8 mouse cellular contexts compared by ENCODE assay signal in the genomic region with DNA sequence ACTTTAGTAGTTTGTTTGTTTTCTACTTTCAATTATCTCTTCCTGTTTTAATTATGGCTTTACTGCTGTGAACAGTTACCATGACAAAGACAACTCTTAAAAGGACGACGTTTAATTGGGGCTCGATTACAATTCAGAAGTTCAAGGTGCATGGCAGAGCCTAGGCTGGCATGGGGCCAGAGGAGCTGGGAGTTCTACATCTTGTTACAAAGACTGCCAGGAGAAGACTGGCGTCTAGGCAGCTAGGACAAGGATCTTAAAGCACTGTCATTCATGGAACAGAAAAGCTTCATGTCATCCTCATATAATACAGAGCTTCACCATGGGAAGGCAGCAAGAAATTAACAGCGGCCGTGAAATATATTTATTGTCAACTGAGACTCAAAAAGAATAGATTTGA.
DNase-seq lines count a peak whose midpoint lies in the region; ATAC-seq lines count a peak whose summit lies in the region.

No protein-coding gene starts in this region.

- no peaks in the 10 kb centered on the region for H3K4me1 ChIP-seq in forebrain, embryonic 14.5 days (ENCODE audit: control insufficient read depth, insufficient read depth, low read length)
- H3K4me1 ChIP-seq in hindbrain, embryonic 16.5 days (ENCODE audit: control insufficient read depth, insufficient read depth, low read depth, low read length) = peaks cover 2% of the 10 kb centered on the region
- no peaks in the 10 kb centered on the region for H3K4me1 ChIP-seq in midbrain, embryonic 11.5 days (ENCODE audit: control insufficient read depth, insufficient read depth, low read length)

- H3K9ac ChIP-seq in forebrain, embryonic 14.5 days (ENCODE audit: low read length) = peak overlapping the region; percentile 77
- peak overlapping the region; percentile 69; the same call in 1 of the 2 replicates for H3K9ac ChIP-seq in hindbrain, embryonic 16.5 days (ENCODE audit: low read depth, low read length)
- peak overlapping the region; percentile 24; the same call in 1 of the 2 replicates for H3K9ac ChIP-seq in midbrain, embryonic 11.5 days (ENCODE audit: low read length)

- WGBS in forebrain, embryonic 14.5 days = 26% methylated on average over 6 of the region's 6 CpGs
- WGBS in hindbrain, embryonic 16.5 days = 28% methylated on average over 6 of the region's 6 CpGs
- 53% methylated on average over 6 of the region's 6 CpGs for WGBS in midbrain, embryonic 11.5 days

- DNase-seq in cerebellum, adult 11 months = peak; percentile 39
- peak; percentile 73 for DNase-seq in adrenal gland, postnatal 14 days
- DNase-seq in forebrain, embryonic 14.5 days (ENCODE audit: low spot score) = peak; percentile 57
- DNase-seq in left cerebral cortex, adult 8-10 months (ENCODE audit: low spot score in 2 of 2) = peak; percentile 15 to 25
- DNase-seq in midbrain, embryonic 11.5 days (ENCODE audit: low spot score, missing footprints) = peak; percentile 85
- peak; percentile 46 for DNase-seq in testis, postnatal 14 days (ENCODE audit: low spot score)

- H3K27me3 ChIP-seq in forebrain, embryonic 14.5 days (replicated peaks; ENCODE audit: control insufficient read depth, insufficient read depth, low read length) = no peaks in the 10 kb centered on the region
- no peaks in the 10 kb centered on the region for H3K27me3 ChIP-seq in hindbrain, embryonic 16.5 days (replicated peaks; ENCODE audit: control insufficient read depth, insufficient read depth, low read length)
- no peaks in the 10 kb centered on the region for H3K27me3 ChIP-seq in midbrain, embryonic 11.5 days (ENCODE audit: control insufficient read depth, insufficient read depth, low read length)

- H3K4me2 ChIP-seq in forebrain, embryonic 14.5 days (ENCODE audit: low read length) = peak overlapping the region; percentile 44
- peak overlapping the region; percentile 58 for H3K4me2 ChIP-seq in hindbrain, embryonic 16.5 days (ENCODE audit: low read length)
- peak overlapping the region; percentile 30 for H3K4me2 ChIP-seq in midbrain, embryonic 11.5 days

- peak overlapping the region; percentile 53 for H3K4me3 ChIP-seq in forebrain, embryonic 14.5 days (ENCODE audit: low read depth, low read length)
- peak overlapping the region; percentile 61 for H3K4me3 ChIP-seq in hindbrain, embryonic 16.5 days (ENCODE audit: low read length)
- no peak overlapping the region for H3K4me3 ChIP-seq in midbrain, embryonic 11.5 days (ENCODE audit: low read depth, low read length)

- ATAC-seq in cerebellum, adult (ENCODE audit: insufficient number of reproducible peaks, low FRiP score, low TSS enrichment) = no peak
- peak; percentile 32 for ATAC-seq in forebrain, embryonic 14.5 days
- ATAC-seq in hindbrain, embryonic 16.5 days = peak; percentile 12; the same call in 1 of the 2 replicates
- peak; percentile 35; the same call in 1 of the 2 replicates for ATAC-seq in midbrain, embryonic 11.5 days (ENCODE audit: low FRiP score)

- peaks cover 6% of the 10 kb centered on the region; the same call in 1 of the 2 replicates for H3K36me3 ChIP-seq in forebrain, embryonic 14.5 days (ENCODE audit: control insufficient read depth, insufficient read depth, low read length)
- H3K36me3 ChIP-seq in hindbrain, embryonic 16.5 days (ENCODE audit: control insufficient read depth, insufficient read depth, low read length) = peaks cover 6% of the 10 kb centered on the region; the same call in 1 of the 2 replicates
- H3K36me3 ChIP-seq in midbrain, embryonic 11.5 days (ENCODE audit: control insufficient read depth, insufficient read depth, low read length) = peaks cover 2% of the 10 kb centered on the region; the same call in 1 of the 2 replicates

- H3K27ac ChIP-seq in forebrain, embryonic 14.5 days (ENCODE audit: low read depth, low read length) = no peak overlapping the region
- peak overlapping the region; percentile 75 for H3K27ac ChIP-seq in hindbrain, embryonic 16.5 days (ENCODE audit: low read depth, low read length)
- no peak overlapping the region for H3K27ac ChIP-seq in midbrain, embryonic 11.5 days (ENCODE audit: low read depth, low read length)

- peaks cover 8% of the 10 kb centered on the region for H3K9me3 ChIP-seq in forebrain, embryonic 14.5 days (replicated peaks; ENCODE audit: control insufficient read depth, low read length)
- H3K9me3 ChIP-seq in hindbrain, embryonic 16.5 days (ENCODE audit: control insufficient read depth, low read length) = peaks cover 8% of the 10 kb centered on the region
- peaks cover 10% of the 10 kb centered on the region; the same call in 1 of the 2 replicates for H3K9me3 ChIP-seq in midbrain, embryonic 11.5 days (ENCODE audit: control insufficient read depth, low read length)

Comparison
In these comparisons a context has a peak if more than half of its experiments do, and no peak if none do; other contexts are left out.
1. DNase-seq: peak in every context shown above with its lines; median percentile 85 in midbrain, embryonic 11.5 days; 73 in adrenal gland, postnatal 14 days; 57 in forebrain, embryonic 14.5 days; 46 in testis, postnatal 14 days; 39 in cerebellum, adult 11 months; 20 in left cerebral cortex, adult 8-10 months.
2. H3K9ac ChIP-seq: peak in every context shown above with its lines; median percentile 77 in forebrain, embryonic 14.5 days; 69 in hindbrain, embryonic 16.5 days; 24 in midbrain, embryonic 11.5 days.